Mouse (Mus musculus) lung, postnatal 0 days (tissue): ENCODE measurements around the gene Dvl1.

Experiments used
- CTCF ChIP-seq: IDR thresholded peaks from 2 replicates; pipeline ENCODE4 v1.5.1; 2016; ENCODE audit warnings: antibody characterized with exemption, mild to moderate bottlenecking
- EP300 ChIP-seq: IDR thresholded peaks from 2 replicates; pipeline ENCODE4 v1.6.1; 2016; ENCODE audit warnings: antibody characterized with exemption, mild to moderate bottlenecking, control low read depth

DNA sequence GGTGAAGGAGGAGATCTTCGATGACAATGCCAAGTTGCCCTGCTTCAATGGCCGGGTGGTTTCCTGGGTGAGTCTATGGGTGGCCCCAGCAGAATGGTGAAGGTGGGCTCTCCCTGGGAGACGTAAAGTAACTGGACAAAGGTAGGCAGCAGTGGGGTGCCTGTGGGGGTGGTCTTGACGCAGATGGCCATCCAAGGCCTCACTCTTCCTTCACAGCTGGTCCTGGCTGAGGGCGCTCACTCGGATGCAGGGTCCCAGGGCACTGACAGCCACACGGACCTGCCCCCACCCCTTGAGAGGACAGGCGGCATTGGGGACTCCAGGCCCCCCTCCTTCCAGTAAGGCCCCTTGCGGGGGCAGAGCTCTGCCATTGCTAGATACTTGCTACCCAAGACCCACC, 6.2 kb downstream of the Dvl1 start:
- TF ChIP-seq EP300 = no peak
- TF ChIP-seq CTCF = no peak
